Mouse (Mus musculus): ENCODE data around the gene Acox3. TPM values are rescaled to one million over a fixed set of nuclear protein-coding genes. Genes with fewer than 3 reads are reported as not detected.

Acox3 gene
- total RNA-seq, 2 experiments from 2014 or later: 64.0 TPM

DNA sequence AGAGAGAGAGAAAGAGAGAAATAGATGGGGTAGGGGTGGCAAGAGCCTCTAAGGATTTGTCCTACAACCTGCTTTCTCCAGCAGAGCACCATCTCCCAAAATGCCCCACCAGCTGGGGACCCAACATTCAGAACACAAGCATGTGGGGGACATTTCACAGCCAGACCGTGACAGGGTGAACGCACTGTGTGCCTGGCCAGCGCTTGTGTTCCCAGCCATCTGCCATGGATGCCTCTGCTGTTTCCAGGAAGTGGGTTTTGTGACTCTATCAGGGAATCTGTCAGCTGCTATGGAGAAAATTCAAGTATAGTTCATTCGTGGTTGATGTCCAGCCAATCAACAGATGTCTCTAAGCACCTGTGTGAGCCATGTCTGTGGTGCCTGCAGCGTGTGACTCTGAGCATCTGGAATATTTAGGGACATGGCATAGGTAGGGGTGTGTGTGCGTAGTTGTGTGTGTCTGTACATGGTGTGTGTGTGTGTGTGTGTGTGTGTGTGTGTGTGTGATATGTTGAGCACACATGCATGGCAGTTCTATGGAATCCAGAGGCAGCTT is 63.2 kb downstream of the Acox3 start:
- ATAC-seq (ENCODE audit: poor library complexity, severe bottlenecking): no peak

DNA sequence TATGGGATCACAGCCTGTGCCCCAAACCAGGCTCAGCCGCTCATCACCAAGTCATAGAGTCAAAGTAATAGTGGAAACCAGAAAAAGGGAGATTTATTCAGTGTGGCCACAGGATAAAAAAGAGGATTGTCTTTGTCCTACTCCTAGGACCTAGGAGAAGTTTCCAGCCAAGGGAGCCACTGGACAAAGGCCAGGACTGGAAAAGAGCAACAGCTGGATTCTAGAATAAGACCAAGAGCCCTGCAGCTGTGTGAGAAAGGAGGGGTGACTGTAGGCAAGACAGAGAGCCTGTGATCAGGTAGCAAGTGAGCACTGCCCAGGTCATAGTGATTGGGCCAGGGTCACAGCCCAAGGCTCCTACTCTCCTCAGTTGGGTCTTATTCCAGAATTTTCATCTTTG is 64.1 kb downstream of the Acox3 start:
- ATAC-seq (ENCODE audit: poor library complexity, severe bottlenecking): no peak

DNA sequence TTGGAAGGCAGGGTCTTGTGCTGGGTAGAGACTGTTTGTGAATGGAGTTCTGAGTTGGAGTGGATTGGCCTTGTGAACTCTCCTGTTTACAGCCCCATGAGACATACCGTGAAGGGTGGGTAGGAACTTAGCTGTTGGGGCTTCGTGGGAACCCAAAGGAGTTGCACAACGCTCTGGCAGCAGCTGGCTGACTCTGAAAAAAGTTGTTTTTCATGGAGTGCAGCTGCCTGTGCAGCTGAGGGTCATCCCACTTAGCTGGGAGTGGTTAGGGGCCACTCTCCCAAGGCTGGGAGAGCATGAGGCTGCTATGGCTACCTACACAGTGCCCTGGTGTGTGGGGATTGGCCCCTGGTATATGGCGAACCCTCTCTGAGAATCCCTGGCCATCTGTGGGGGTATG is 64.7 kb downstream of the Acox3 start:
- no peak for ATAC-seq (ENCODE audit: poor library complexity, severe bottlenecking)

DNA sequence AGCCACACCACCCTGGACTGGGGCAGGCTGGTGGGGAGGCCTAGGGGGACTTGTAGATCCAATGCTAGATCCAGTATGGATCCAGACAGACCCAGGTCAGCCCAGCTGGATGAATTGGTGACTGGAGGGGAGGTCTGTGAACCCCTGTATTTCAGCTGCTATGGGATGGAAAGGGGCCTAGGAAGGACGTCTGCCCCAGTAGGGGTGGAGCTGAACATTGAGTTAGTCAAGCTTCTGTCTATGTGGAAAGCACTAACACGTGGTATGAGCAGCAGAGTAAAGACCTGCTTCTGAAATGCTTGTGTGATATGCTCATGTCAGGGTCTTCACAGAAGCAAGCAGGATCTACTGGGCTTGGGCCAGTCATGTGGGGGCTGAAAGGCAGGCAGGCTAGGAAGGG is 65.4 kb downstream of the Acox3 start:
- no peak for ATAC-seq (ENCODE audit: poor library complexity, severe bottlenecking)

DNA sequence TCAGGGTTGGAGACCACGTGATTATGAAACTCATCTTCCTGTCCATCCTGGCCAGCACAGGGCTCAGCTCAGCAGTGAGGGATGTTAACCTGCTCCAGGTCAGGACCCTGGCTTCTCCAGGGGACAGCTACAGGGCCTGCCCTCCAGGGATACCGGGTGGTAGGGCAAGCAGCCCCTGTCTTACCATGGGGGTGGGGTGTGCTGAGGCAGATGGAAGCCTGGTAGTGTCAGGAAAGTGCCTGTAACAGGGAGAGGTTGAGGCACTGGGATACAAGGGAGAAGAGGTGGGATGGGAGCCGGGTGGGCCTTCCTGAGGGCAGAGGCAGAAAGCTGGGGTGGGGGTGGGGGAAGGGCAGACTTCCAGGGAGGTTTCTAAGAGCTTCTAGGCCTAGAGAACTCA is 69.5 kb downstream of the Acox3 start:
- no peak for ATAC-seq (ENCODE audit: poor library complexity, severe bottlenecking)

DNA sequence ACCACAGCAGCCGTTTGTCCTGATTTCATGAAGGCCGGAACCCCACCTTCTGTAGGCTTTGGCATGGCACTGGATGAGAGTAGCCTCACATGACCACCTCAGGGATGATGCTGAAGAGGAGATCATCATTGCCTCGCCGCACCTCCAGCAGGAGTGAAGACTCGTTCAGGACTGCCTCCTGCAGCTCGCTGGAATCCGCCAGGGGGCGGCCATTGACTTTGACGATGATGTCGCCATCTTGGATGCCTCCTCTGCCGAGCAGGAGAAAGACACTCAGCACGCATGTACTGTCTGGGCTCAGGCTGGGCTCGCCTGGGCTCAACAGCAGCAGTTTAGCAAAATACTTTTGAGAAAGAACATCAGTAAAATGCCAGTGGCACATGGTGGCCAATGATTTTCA is 70.0 kb downstream of the Acox3 start:
- no peak for ATAC-seq (ENCODE audit: poor library complexity, severe bottlenecking)

DNA sequence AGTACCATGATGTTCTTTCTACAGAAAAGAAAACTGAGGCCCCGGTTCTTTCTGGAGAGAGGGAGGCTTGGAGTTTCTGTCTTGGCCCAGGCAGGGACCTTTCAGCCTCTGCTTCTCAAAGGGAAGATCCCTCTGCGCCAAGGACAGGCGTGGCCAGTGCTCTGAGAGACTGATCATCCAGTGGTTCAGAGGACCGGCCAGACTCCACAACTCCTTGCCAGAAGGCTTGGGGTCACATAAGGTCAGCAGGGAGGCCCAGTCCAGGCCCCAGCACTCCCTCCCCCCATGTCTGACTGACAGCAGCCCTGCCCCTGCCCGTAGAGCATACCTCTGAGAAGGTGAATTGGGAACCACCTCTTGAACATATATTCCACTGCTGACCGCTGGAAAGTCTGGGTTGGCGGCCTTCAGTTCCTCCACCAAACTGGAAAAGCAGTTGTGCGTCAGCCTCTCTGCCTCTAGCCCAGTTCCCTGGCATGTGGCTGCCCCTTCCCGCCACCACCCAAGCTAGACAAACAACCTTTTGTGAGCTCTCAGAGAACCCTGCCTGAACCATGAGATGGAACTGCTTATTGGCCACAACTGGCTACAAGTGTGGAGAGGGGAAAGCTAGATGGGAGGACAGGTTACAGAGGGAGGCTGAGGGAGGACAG is 71.0 kb downstream of the Acox3 start:
- no peak for ATAC-seq (ENCODE audit: poor library complexity, severe bottlenecking)

DNA sequence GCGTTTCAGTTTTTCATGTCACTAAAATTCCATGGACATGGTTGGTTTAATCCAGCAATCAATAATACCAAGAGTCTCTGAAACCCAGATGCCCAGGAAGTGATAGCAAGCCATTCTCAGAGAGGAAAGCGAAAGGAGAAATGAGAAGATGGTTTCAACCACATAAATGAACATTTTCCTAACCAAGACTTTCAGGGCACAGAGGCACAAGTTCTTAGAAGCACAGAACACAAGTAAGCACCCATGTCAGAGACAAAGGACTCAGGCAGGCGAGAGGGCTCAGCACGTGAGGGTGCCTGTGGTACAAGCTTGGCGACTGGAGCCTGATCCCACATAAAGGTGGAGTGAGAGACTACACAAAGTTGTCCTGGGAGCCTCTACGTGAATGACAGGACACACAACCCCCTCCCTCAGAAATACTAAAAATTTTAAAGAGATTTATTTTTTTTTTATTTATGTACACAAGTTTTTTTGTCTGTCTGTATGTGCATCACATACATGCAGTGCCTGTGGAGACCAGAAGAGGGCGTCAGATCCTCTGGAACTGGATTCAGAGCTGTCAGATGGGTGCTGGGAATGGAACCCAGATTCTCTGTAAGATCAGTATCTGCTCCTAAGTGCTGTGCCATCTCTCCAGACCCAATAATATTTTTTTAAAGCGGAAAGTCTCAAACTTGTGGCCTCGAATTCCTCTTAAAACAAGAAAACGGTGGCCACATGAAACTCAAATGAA is 73.1 kb downstream of the Acox3 start:
- ATAC-seq (ENCODE audit: poor library complexity, severe bottlenecking): no peak

DNA sequence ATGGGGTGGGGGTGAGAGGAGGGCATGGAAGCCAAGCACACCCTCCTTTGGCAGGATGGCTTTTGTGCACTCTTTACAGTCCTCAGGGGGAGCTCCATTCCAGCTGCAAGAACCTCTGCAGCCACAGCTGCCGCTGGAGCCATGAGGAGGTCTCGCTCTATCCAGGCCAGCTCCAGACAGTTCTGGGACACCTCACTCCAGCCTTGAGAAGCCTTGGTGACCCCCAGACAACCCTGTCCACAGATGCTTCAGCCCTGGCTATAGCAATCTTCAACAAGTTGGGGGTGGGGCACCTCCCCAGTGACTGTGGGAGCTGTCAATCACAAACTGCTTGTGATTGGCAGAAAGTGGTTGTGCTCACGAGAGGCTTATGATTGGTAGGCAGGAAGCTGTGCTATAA is 76.7 kb downstream of the Acox3 start:
- ATAC-seq (ENCODE audit: poor library complexity, severe bottlenecking): no peak

DNA sequence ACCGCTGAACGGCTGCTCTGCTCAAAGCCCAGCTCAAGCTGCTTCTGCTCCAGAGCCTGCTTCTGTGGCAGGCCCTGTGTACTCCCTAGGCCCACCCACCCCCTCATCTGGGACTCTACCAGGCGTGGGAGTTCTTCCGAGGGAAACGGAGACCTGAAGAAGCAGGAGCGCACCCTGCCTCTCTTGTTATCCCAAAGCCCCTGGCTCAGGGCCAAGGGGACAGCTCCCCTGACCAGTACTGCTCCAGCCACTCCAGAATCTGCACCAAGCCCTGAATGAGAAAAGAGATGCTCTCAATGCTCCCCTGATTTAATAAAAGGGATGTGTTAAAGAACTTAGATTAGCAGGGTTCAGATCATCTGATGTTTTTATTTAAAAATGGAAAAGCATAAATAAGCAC is 78.4 kb downstream of the Acox3 start:
- ATAC-seq (ENCODE audit: poor library complexity, severe bottlenecking): no peak

DNA sequence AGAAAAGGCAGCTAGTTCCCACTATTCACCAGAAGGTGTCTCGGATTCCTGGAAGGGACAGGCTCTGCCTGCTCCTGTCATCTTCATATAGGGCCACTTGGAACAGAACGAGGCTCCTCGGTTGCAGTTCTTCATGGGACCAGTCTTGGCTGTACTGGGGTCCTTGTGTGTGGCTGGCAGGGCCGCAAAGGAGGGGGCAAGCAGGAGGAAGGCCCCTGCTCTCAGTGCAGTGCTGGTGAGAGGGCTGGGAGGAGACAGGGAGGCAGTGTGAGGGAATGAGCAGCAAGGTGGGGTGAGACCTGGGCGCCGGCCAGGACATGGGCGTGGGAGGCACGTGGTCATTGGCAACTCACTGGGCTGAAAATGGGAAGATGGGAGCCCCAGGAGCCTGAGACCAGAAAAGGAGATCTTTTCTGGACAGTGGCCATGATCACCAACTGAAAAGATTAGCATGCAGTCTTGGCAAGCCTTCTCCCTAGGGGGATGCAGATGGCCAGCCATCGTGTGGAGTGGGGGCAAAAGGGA is 79.2 kb downstream of the Acox3 start:
- ATAC-seq (ENCODE audit: poor library complexity, severe bottlenecking): no peak

Other genes with a start within 250 kb of the Acox3 start
- not detected in 2 replicates for gene Hmx1, start 193.9 kb upstream of the Acox3 start, total RNA-seq (2015)
- not detected in 2 replicates for gene Hmx1, start 193.9 kb upstream of the Acox3 start, total RNA-seq (2017)
- gene Cpz, start 57.3 kb upstream of the Acox3 start, total RNA-seq (2015): not detected in 2 replicates
- gene Cpz, start 57.3 kb upstream of the Acox3 start, total RNA-seq (2017): not detected in 2 replicates
- gene Trmt44, start 8.0 kb upstream of the Acox3 start, total RNA-seq (2015): 4.4 and 6.1 TPM in 2 replicates
- 5.7 and 7.7 TPM in 2 replicates for gene Trmt44, start 8.0 kb upstream of the Acox3 start, total RNA-seq (2017)
- gene Htra3, start 96.7 kb downstream of the Acox3 start, total RNA-seq (2015): 0.04 TPM in 1 of 2 replicates, not detected in the other
- gene Htra3, start 96.7 kb downstream of the Acox3 start, total RNA-seq (2017): not detected in 2 replicates
- gene Sh3tc1, start 156.9 kb downstream of the Acox3 start, total RNA-seq (2015): 6.6 and 6.8 TPM in 2 replicates
- gene Sh3tc1, start 156.9 kb downstream of the Acox3 start, total RNA-seq (2017): 13.1 and 14.4 TPM in 2 replicates
- gene Ablim2, start 174.8 kb downstream of the Acox3 start, total RNA-seq (2015): 0.04 TPM in 1 of 2 replicates, not detected in the other
- gene Ablim2, start 174.8 kb downstream of the Acox3 start, total RNA-seq (2017): not detected in 2 replicates